Mouse (Mus musculus) limb, embryonic 13.5 days (tissue): ENCODE data around the gene Kcnj14. TPM values are rescaled to one million over a fixed set of nuclear protein-coding genes. Genes with fewer than 3 reads are reported as not detected.
A peak's percentile ranks its signal among the peaks of the same experiment; 100 is the strongest.

Source experiments
- ATAC-seq: fragments of 200-750 bp; cut with Nextera tagmentation; 2 replicates; pipeline ENCODE4 v1.8.0; 2017; ENCODE audit warnings: low read depth, moderate number of reproducible peaks, moderate TSS enrichment; ENCODE audit not compliant: low FRiP score
- H3K27ac ChIP-seq: fragments of 300-500 bp; sonication (generic); 2 replicates; pipeline ENCODE4 v1.5.1; 2015; ENCODE audit warnings: inconsistent platforms, mild to moderate bottlenecking, moderate library complexity
- H3K27me3 ChIP-seq: fragments of 300-500 bp; sonication (generic); 2 replicates; pipeline ENCODE4 v1.6.1; 2015; ENCODE audit warnings: mild to moderate bottlenecking, inconsistent platforms
- H3K36me3 ChIP-seq: fragments of 300-500 bp; sonication (generic); 2 replicates; pipeline ENCODE4 v1.6.1; 2015; ENCODE audit warnings: inconsistent platforms, mild to moderate bottlenecking, moderate library complexity
- H3K4me1 ChIP-seq: fragments of 300-500 bp; sonication (generic); 2 replicates; pipeline ENCODE4 v1.6.1; 2015; ENCODE audit warnings: inconsistent platforms
- H3K4me2 ChIP-seq: fragments of 300-500 bp; sonication (generic); replicated peaks from 2 replicates; pipeline ENCODE4 v1.6.1; 2015; ENCODE audit warnings: inconsistent platforms, mild to moderate bottlenecking, moderate library complexity
- H3K4me3 ChIP-seq: fragments of 300-500 bp; sonication (generic); 2 replicates; pipeline ENCODE4 v1.5.1; 2015; ENCODE audit warnings: moderate library complexity, mild to moderate bottlenecking, inconsistent platforms
- H3K9ac ChIP-seq: fragments of 300-500 bp; sonication (generic); 2 replicates; pipeline ENCODE4 v1.6.1; 2015; ENCODE audit warnings: mild to moderate bottlenecking, inconsistent platforms
- H3K9me3 ChIP-seq: fragments of 300-500 bp; sonication (generic); 2 replicates; pipeline ENCODE4 v1.6.1; 2016; ENCODE audit warnings: inconsistent platforms
- WGBS: fragments of 180-500 bp; shearing (Covaris S2); methylation state at CpG from one replicate; pipeline ENCODE4 v1.1.7; 2015; 5-methylcytosine and 5-hydroxymethylcytosine counted together
- polyA plus RNA-seq: library from polyadenylated mRNA; unstranded; fragments of >200 nt; fragmentation: Nextera tagmentation; extraction: Ambion mirVana; gene quantifications from 2 replicates; pipeline ENCODE4 v1.2.1, GENCODE M21; 2015

Gene Kcnj14
- polyA plus RNA-seq, 1 experiment from 2014 or later: 2.1 TPM

- peak; percentile 38; the same call in 1 of the 2 replicates for ATAC-seq
- 2% methylated on average over 12 of the region's 12 CpGs for WGBS
- H3K4me2 ChIP-seq: peak overlapping the region; percentile 49
- H3K9ac ChIP-seq: no peak overlapping the region
- peaks cover 31% of the 10 kb centered on the region for H3K4me1 ChIP-seq
- no peak overlapping the region; the same call in 1 of the 2 replicates for H3K4me3 ChIP-seq
- no peaks in the 10 kb centered on the region for H3K9me3 ChIP-seq
- peaks cover 33% of the 10 kb centered on the region for H3K27me3 ChIP-seq
- peaks cover 32% of the 10 kb centered on the region for H3K36me3 ChIP-seq
- H3K27ac ChIP-seq: no peak overlapping the region
Observed at GRCm38 (mm10) chr7:45801348-45801747, 23.2 kb downstream of the Kcnj14 start.

GRCm38 (mm10) chr7:45800546-45801204 lies 23.9 kb downstream of the Kcnj14 start:
- peaks cover 37% of the 10 kb centered on the region for H3K27me3 ChIP-seq
- peak overlapping the region; percentile 49 for H3K4me2 ChIP-seq
- H3K4me1 ChIP-seq: peaks cover 31% of the 10 kb centered on the region
- no peak overlapping the region for H3K9ac ChIP-seq
- no peak overlapping the region for H3K27ac ChIP-seq
- 17% methylated on average over 23 of the region's 25 CpGs for WGBS
- peaks cover 32% of the 10 kb centered on the region for H3K36me3 ChIP-seq
- no peak for ATAC-seq
- no peaks in the 10 kb centered on the region for H3K9me3 ChIP-seq
- peak overlapping the region; percentile 20 for H3K4me3 ChIP-seq

- H3K4me3 ChIP-seq: no peak overlapping the region
- H3K9me3 ChIP-seq: no peaks in the 10 kb centered on the region
- H3K4me1 ChIP-seq: peaks cover 31% of the 10 kb centered on the region
- H3K36me3 ChIP-seq: peaks cover 39% of the 10 kb centered on the region
- H3K27me3 ChIP-seq: peaks cover 37% of the 10 kb centered on the region
- no peak overlapping the region for H3K27ac ChIP-seq
- 38% methylated on average over 7 of the region's 7 CpGs for WGBS
- ATAC-seq: no peak
- H3K4me2 ChIP-seq: peak overlapping the region; percentile 49
- no peak overlapping the region for H3K9ac ChIP-seq
Observed at GRCm38 (mm10) chr7:45800001-45800400, 24.6 kb downstream of the Kcnj14 start.

GRCm38 (mm10) chr7:45798931-45799330 lies 25.7 kb downstream of the Kcnj14 start:
- ATAC-seq: no peak
- 60% methylated on average over 7 of the region's 7 CpGs for WGBS
- H3K9me3 ChIP-seq: no peaks in the 10 kb centered on the region
- H3K4me3 ChIP-seq: peak overlapping the region; percentile 47; the same call in 1 of the 2 replicates
- H3K4me2 ChIP-seq: peak overlapping the region; percentile 89
- peaks cover 48% of the 10 kb centered on the region for H3K36me3 ChIP-seq
- no peak overlapping the region for H3K27ac ChIP-seq
- no peak overlapping the region for H3K9ac ChIP-seq
- H3K4me1 ChIP-seq: peaks cover 31% of the 10 kb centered on the region
- H3K27me3 ChIP-seq: peaks cover 37% of the 10 kb centered on the region

GRCm38 (mm10) chr7:45798511-45798836 lies 26.1 kb downstream of the Kcnj14 start:
- H3K9me3 ChIP-seq: no peaks in the 10 kb centered on the region
- peak overlapping the region; percentile 73 for H3K9ac ChIP-seq
- H3K36me3 ChIP-seq: peaks cover 48% of the 10 kb centered on the region
- H3K4me1 ChIP-seq: peaks cover 31% of the 10 kb centered on the region
- H3K27ac ChIP-seq: no peak overlapping the region
- H3K4me2 ChIP-seq: peak overlapping the region; percentile 89
- H3K4me3 ChIP-seq: peak overlapping the region; percentile 47
- no peak for ATAC-seq
- 3% methylated on average over 19 of the region's 19 CpGs for WGBS
- peaks cover 37% of the 10 kb centered on the region for H3K27me3 ChIP-seq

- 1% methylated on average over 60 of the region's 60 CpGs for WGBS
- H3K36me3 ChIP-seq: peaks cover 49% of the 10 kb centered on the region
- no peak overlapping the region for H3K27ac ChIP-seq
Observed at GRCm38 (mm10) chr7:45797661-45798510, 26.7 kb downstream of the Kcnj14 start.

GRCm38 (mm10) chr7:45796950-45797349 lies 27.6 kb downstream of the Kcnj14 start:
- WGBS: 58% methylated on average over 6 of the region's 6 CpGs
- ATAC-seq: no peak
- Histone ChIP-seq H3K4me1 (peaks cover 31% of the 10 kb centered on the region), H3K9me3 (no peaks in the 10 kb centered on the region), H3K36me3 (peaks cover 49% of the 10 kb centered on the region), H3K27ac (no peak overlapping the region), H3K4me2 (peak overlapping the region; percentile 89; the same call in 1 of the 2 replicates), H3K9ac (no peak overlapping the region), H3K27me3 (peaks cover 37% of the 10 kb centered on the region), H3K4me3 (no peak overlapping the region)

More at GRCm38 (mm10) chr7:45797661-45798510, 26.7 kb downstream of the Kcnj14 start:
- Histone ChIP-seq H3K9ac (peak overlapping the region; percentile 73), H3K9me3 (no peaks in the 10 kb centered on the region), H3K4me2 (peak overlapping the region; percentile 89), H3K4me3 (peak overlapping the region; percentile 47), H3K27me3 (peaks cover 37% of the 10 kb centered on the region), H3K4me1 (peaks cover 31% of the 10 kb centered on the region)
- ATAC-seq: no peak

GRCm38 (mm10) chr7:45794971-45795370 lies 29.6 kb downstream of the Kcnj14 start:
- H3K9me3 ChIP-seq: no peaks in the 10 kb centered on the region
- H3K4me3 ChIP-seq: no peak overlapping the region
- peaks cover 23% of the 10 kb centered on the region for H3K4me1 ChIP-seq
- H3K4me2 ChIP-seq: no peak overlapping the region
- H3K27ac ChIP-seq: no peak overlapping the region
- H3K36me3 ChIP-seq: peaks cover 64% of the 10 kb centered on the region
- no peak for ATAC-seq
- peaks cover 36% of the 10 kb centered on the region for H3K27me3 ChIP-seq
- H3K9ac ChIP-seq: no peak overlapping the region
- 90% methylated on average over 29 of the region's 29 CpGs for WGBS

GRCm38 (mm10) chr7:45793969-45794585 lies 30.5 kb downstream of the Kcnj14 start:
- no peaks in the 10 kb centered on the region for H3K9me3 ChIP-seq
- WGBS: 84% methylated on average over 24 of the region's 44 CpGs
- no peak overlapping the region for H3K4me3 ChIP-seq
- no peak overlapping the region for H3K27ac ChIP-seq
- peaks cover 31% of the 10 kb centered on the region for H3K27me3 ChIP-seq
- ATAC-seq: no peak
- peaks cover 21% of the 10 kb centered on the region for H3K4me1 ChIP-seq
- no peak overlapping the region for H3K9ac ChIP-seq
- no peak overlapping the region for H3K4me2 ChIP-seq
- peaks cover 73% of the 10 kb centered on the region for H3K36me3 ChIP-seq

GRCm38 (mm10) chr7:45793240-45793639 lies 31.3 kb downstream of the Kcnj14 start:
- Histone ChIP-seq H3K36me3 (peaks cover 82% of the 10 kb centered on the region), H3K9me3 (no peaks in the 10 kb centered on the region), H3K4me3 (no peak overlapping the region), H3K4me2 (no peak overlapping the region), H3K27me3 (peaks cover 23% of the 10 kb centered on the region), H3K4me1 (peaks cover 16% of the 10 kb centered on the region), H3K9ac (no peak overlapping the region), H3K27ac (no peak overlapping the region)
- 83% methylated on average over 22 of the region's 24 CpGs for WGBS
- no peak for ATAC-seq

- H3K9me3 ChIP-seq: no peaks in the 10 kb centered on the region
- no peak overlapping the region for H3K4me3 ChIP-seq
- H3K27ac ChIP-seq: no peak overlapping the region
- H3K36me3 ChIP-seq: peaks cover 90% of the 10 kb centered on the region
- no peak overlapping the region for H3K4me2 ChIP-seq
- WGBS: 73% methylated on average over 17 of the region's 17 CpGs
- no peak overlapping the region for H3K9ac ChIP-seq
- no peak for ATAC-seq
- H3K27me3 ChIP-seq: peaks cover 10% of the 10 kb centered on the region
- H3K4me1 ChIP-seq: peaks cover 13% of the 10 kb centered on the region
Observed at GRCm38 (mm10) chr7:45791756-45792490, 32.7 kb downstream of the Kcnj14 start.
